Mouse (Mus musculus) embryo, embryonic 10 days (tissue): ENCODE data around the gene Magea3.
"Not testable (repeated sequence)": the region's sequence is repeated elsewhere in the genome, so short reads cannot be mapped to it uniquely, and the experiment has no call there.

Source experiments
- DNase-seq: peaks from one replicate; pipeline ENCODE4 v3.0.0-alpha.2; 2015; ENCODE audit warnings: low spot score

Magea3 gene

GRCm38 (mm10) chrX:154949405-154949804 lies at the start of gene Magea3:
TSS of gene Magea3 (minus strand) at chrX:154949505.
- DNase-seq: not testable (repeated sequence)

GRCm38 (mm10) chrX:154995750-154996149 lies 46.4 kb upstream of the Magea3 start, which contains the start of gene Magea8:
TSS of gene Magea8 (minus strand) at chrX:154995850.
- not testable (repeated sequence) for DNase-seq

GRCm38 (mm10) chrX:154935887-154936286 lies 13.4 kb downstream of the Magea3 start, which contains the start of gene Magea6:
TSS of gene Magea6 (minus strand) at chrX:154935987.
- DNase-seq: not testable (repeated sequence)
